Mouse (Mus musculus): ENCODE measurements around the gene Lrrn2.

- no peak for TF ChIP-seq POLR2A (IDR thresholded peaks at IDR 0.05; ENCODE audit: insufficient read length, low read depth)
- TF ChIP-seq MAX (IDR thresholded peaks at IDR 0.05; ENCODE audit: low read depth): no peak
- TF ChIP-seq TCF3 (IDR thresholded peaks at IDR 0.05; ENCODE audit: insufficient read length, low read depth): no peak
- no peak for TF ChIP-seq CEBPB (IDR thresholded peaks at IDR 0.05; ENCODE audit: insufficient read depth, poor library complexity, severe bottlenecking)
Measured at GRCm38 (mm10) chr1:132937296-132938030, 57.4 kb downstream of the Lrrn2 start.

Data from myocyte (in vitro differentiated cells).